16 mouse cellular contexts compared by ENCODE assay signal in the genomic region with DNA sequence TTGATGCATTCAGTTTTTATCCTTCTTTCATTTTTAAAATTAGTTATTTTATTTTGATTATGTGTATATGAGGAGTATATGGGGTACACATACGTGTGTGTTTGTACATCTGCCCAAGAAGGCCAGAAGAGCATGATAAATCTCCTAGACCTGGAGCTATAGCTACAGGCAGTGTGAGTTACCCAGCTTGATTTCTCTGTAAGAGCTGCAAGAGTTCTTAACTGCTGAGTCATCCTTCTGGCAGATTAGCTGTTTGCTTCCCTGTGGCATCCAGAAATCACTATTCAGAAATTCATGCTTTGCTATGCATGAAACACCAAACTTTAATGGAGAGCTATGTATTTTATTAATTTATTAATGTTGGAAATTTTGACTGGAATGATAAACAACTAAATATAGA.
"Had no signal": no experiment of that assay in that cellular context is flagged by ENCODE, and none has a peak within 500 bp of the region (broad histone marks: within the 10 kb centered on the region; RNA-seq: fewer than 3 reads in every experiment).

No protein-coding gene starts in this region.

- H3K4me1 ChIP-seq: limb, embryonic 10.5 days; liver, embryonic 15.5 days; megakaryocyte, embryonic 14.5 days; midbrain, embryonic 12.5 days; neural tube, embryonic 13.5 days had no signal

- H3K27me3 ChIP-seq: liver, embryonic 15.5 days; megakaryocyte, embryonic 14.5 days; midbrain, embryonic 12.5 days; neural tube, embryonic 13.5 days had no signal

- H3K27ac ChIP-seq: left cerebral cortex, adult 2 months; limb, embryonic 10.5 days; liver, embryonic 15.5 days; macrophage; midbrain, embryonic 12.5 days; neural tube, embryonic 13.5 days had no signal

- H3K9ac ChIP-seq: liver, embryonic 15.5 days; midbrain, embryonic 12.5 days; neural tube, embryonic 13.5 days had no signal

- H3K4me2 ChIP-seq: liver, embryonic 11.5 days; liver, embryonic 15.5 days; midbrain, embryonic 12.5 days; neural tube, embryonic 13.5 days had no signal

- DNase-seq: kidney, adult 2 months; kidney, postnatal 25 days; lung, adult 2 months; lung, postnatal 10 days; right cerebral cortex, postnatal 4 days; spleen, adult 18-20 months; thymus, adult 18-20 months; thymus, postnatal 14 days had no signal

- H3K9me3 ChIP-seq: limb, embryonic 10.5 days; liver, embryonic 15.5 days; midbrain, embryonic 12.5 days; neural tube, embryonic 13.5 days had no signal

- H3K4me3 ChIP-seq: left cerebral cortex, adult 2 months; limb, embryonic 10.5 days; liver, embryonic 15.5 days; megakaryocyte, embryonic 14.5 days; midbrain, embryonic 12.5 days; neural tube, embryonic 13.5 days had no signal

- H3K36me3 ChIP-seq: limb, embryonic 10.5 days; liver, embryonic 15.5 days; midbrain, embryonic 12.5 days; neural tube, embryonic 13.5 days had no signal
